Mouse (Mus musculus): ENCODE data around the gene Mbnl1. TPM values are rescaled to one million over a fixed set of nuclear protein-coding genes. Genes with fewer than 3 reads are reported as not detected.

The Mbnl1 gene
- total and polyA plus RNA-seq, 2 experiments from 2014 or later = 55.9 to 86.0 TPM

DNA sequence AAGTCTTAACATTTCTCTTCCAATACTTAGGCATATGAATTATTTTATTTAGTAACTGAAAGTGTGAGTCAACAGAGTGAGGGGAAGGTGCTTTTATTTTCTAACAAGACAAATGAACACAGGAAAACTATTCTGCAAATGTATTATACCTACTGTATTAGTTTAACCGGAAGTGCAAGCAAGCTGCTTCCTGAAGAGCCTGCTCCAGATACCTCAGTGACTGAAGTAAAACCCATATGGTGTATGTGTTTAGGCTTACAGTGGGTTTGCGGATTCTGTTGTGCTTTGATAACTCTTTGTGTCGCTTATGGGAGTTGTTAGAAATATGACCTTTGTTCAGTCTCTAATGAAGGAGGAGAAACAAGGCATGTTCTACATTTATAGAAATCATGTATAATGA, 46.7 kb downstream of the Mbnl1 start:
- ATAC-seq (ENCODE audit: low FRiP score) (no peak), DNase-seq (ENCODE audit: low spot score) (no peak)
- Histone ChIP-seq H3K36me3 (ENCODE audit: insufficient read depth, low read length) (no peaks in the 10 kb centered on the region), H3K27ac (ENCODE audit: low read depth, low read length) (no peak overlapping the region), H3K9ac (replicated peaks; ENCODE audit: low read length, poor library complexity, severe bottlenecking) (no peak overlapping the region), H3K4me1 (ENCODE audit: insufficient read depth, low read length) (no peaks in the 10 kb centered on the region), H3K27me3 (ENCODE audit: insufficient read depth, low read length) (no peaks in the 10 kb centered on the region), H3K4me2 (ENCODE audit: low read depth, low read length, poor library complexity, severe bottlenecking) (no peak overlapping the region), H3K9me3 (ENCODE audit: low read length) (no peaks in the 10 kb centered on the region), H3K4me3 (ENCODE audit: low read depth, low read length) (no peak overlapping the region)
- TF ChIP-seq CTCF (IDR thresholded peaks at IDR 0.05) = no peak
- WGBS = 90% methylated on average over 3 of the region's 3 CpGs

DNA sequence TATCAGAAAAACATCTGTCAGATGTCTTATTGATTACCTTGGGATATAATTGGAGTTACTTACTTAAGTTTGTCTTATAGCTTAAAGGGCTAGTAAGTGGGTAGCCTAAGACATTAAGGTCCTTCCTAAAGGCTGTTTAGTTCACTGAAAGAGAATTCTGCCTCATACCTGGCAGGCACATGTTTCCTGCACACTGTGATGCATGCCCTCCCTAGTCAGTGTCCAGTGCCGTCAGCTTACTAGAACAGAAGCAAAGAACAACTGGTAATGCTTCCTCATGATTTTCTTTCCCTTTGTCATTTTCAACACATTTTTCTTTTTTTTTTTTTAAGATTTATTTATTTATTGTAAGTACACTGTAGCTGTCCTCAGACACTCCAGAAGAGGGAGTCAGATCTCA, 51.5 kb downstream of the Mbnl1 start:
- Histone ChIP-seq H3K4me3 (ENCODE audit: low read depth, low read length) (no peak overlapping the region), H3K27me3 (ENCODE audit: insufficient read depth, low read length) (no peaks in the 10 kb centered on the region), H3K4me2 (ENCODE audit: low read depth, low read length, poor library complexity, severe bottlenecking) (no peak overlapping the region), H3K36me3 (ENCODE audit: insufficient read depth, low read length) (no peaks in the 10 kb centered on the region), H3K4me1 (ENCODE audit: insufficient read depth, low read length) (0 out of 2 replicates have a peak, but pooled peaks cover 4% of the 10 kb centered on the region), H3K9ac (replicated peaks; ENCODE audit: low read length, poor library complexity, severe bottlenecking) (no peak overlapping the region), H3K27ac (ENCODE audit: low read depth, low read length) (no peak overlapping the region), H3K9me3 (ENCODE audit: low read length) (no peaks in the 10 kb centered on the region)
- DNase-seq (ENCODE audit: low spot score) (no peak), ATAC-seq (ENCODE audit: low FRiP score) (no peak)
- TF ChIP-seq CTCF (IDR thresholded peaks at IDR 0.05) = no peak
- 96% methylated on average over 1 of the region's 1 CpGs for WGBS

GRCm38 (mm10) chr3:60531286-60531685, 58.7 kb downstream of the Mbnl1 start:
- Histone ChIP-seq H3K4me2 (ENCODE audit: low read depth, low read length, poor library complexity, severe bottlenecking) (peak overlapping the region; percentile 48), H3K4me3 (ENCODE audit: low read depth, low read length) (peak overlapping the region; percentile 21), H3K4me1 (ENCODE audit: insufficient read depth, low read length) (peaks cover 9% of the 10 kb centered on the region; the same call in 1 of the 2 replicates), H3K9ac (replicated peaks; ENCODE audit: low read length, poor library complexity, severe bottlenecking) (peak overlapping the region; percentile 20; the same call in 1 of the 2 replicates), H3K9me3 (ENCODE audit: low read length) (no peaks in the 10 kb centered on the region), H3K27ac (ENCODE audit: low read depth, low read length) (no peak overlapping the region), H3K27me3 (ENCODE audit: insufficient read depth, low read length) (no peaks in the 10 kb centered on the region), H3K36me3 (ENCODE audit: insufficient read depth, low read length) (no peaks in the 10 kb centered on the region)
- DNase-seq (ENCODE audit: low spot score) = no peak
- no peak for TF ChIP-seq CTCF (IDR thresholded peaks at IDR 0.05)
- 59% methylated on average over 5 of the region's 5 CpGs for WGBS
- ATAC-seq (ENCODE audit: low FRiP score) = no peak

DNA sequence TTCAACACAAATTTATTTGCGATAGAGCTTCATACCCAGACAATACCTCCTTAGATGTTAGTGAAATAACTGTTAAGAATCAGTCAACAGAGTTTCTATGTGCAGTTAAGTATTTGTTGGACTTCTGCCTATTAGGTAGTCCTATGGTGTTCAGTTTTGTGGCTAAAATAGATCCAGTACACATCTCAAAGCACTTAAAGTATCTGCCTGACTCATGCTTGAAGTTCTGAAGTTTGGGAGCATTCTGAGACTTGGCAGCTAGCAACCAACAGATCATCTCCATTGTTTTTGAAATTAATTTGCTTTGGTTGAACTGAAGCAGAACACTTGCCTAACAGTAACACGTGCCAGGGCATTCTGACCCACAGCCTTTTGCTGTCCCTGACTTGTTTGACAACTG, 59.2 kb downstream of the Mbnl1 start:
- no peak for TF ChIP-seq CTCF (IDR thresholded peaks at IDR 0.05)
- Histone ChIP-seq H3K4me2 (ENCODE audit: low read depth, low read length, poor library complexity, severe bottlenecking) (peak overlapping the region; percentile 48), H3K4me3 (ENCODE audit: low read depth, low read length) (no peak overlapping the region), H3K27ac (ENCODE audit: low read depth, low read length) (no peak overlapping the region), H3K9ac (replicated peaks; ENCODE audit: low read length, poor library complexity, severe bottlenecking) (no peak overlapping the region), H3K4me1 (ENCODE audit: insufficient read depth, low read length) (peaks cover 9% of the 10 kb centered on the region; the same call in 1 of the 2 replicates), H3K36me3 (ENCODE audit: insufficient read depth, low read length) (no peaks in the 10 kb centered on the region), H3K9me3 (ENCODE audit: low read length) (no peaks in the 10 kb centered on the region), H3K27me3 (ENCODE audit: insufficient read depth, low read length) (no peaks in the 10 kb centered on the region)
- no peak for DNase-seq (ENCODE audit: low spot score)
- WGBS = 60% methylated on average over 2 of the region's 2 CpGs
- ATAC-seq (ENCODE audit: low FRiP score) = no peak

GRCm38 (mm10) chr3:60535224-60535623, 62.6 kb downstream of the Mbnl1 start:
- DNase-seq (ENCODE audit: low spot score) (no peak), ATAC-seq (ENCODE audit: low FRiP score) (no peak)
- 43% methylated on average over 3 of the region's 3 CpGs for WGBS

GRCm38 (mm10) chr3:60537063-60537462, 64.4 kb downstream of the Mbnl1 start:
- H3K36me3 ChIP-seq (ENCODE audit: insufficient read depth, low read length) = no peaks in the 10 kb centered on the region
- WGBS = 81% methylated on average over 2 of the region's 2 CpGs
- H3K27ac ChIP-seq (ENCODE audit: low read depth, low read length) = no peak overlapping the region
- H3K27me3 ChIP-seq (ENCODE audit: insufficient read depth, low read length) = no peaks in the 10 kb centered on the region
- no peak overlapping the region for H3K9ac ChIP-seq (replicated peaks; ENCODE audit: low read length, poor library complexity, severe bottlenecking)
- DNase-seq (ENCODE audit: low spot score) (no peak), ATAC-seq (ENCODE audit: low FRiP score) (no peak)
- no peaks in the 10 kb centered on the region for H3K9me3 ChIP-seq (ENCODE audit: low read length)
- H3K4me1 ChIP-seq (ENCODE audit: insufficient read depth, low read length) = no peaks in the 10 kb centered on the region
- no peak overlapping the region for H3K4me2 ChIP-seq (ENCODE audit: low read depth, low read length, poor library complexity, severe bottlenecking)
- H3K4me3 ChIP-seq (ENCODE audit: low read depth, low read length) = no peak overlapping the region
- TF ChIP-seq CTCF (IDR thresholded peaks at IDR 0.05) = no peak

More at GRCm38 (mm10) chr3:60535224-60535623, 62.6 kb downstream of the Mbnl1 start:
- TF ChIP-seq CTCF (IDR thresholded peaks at IDR 0.05) = no peak
- Histone ChIP-seq H3K4me3 (ENCODE audit: low read depth, low read length) (no peak overlapping the region), H3K27ac (ENCODE audit: low read depth, low read length) (no peak overlapping the region), H3K4me1 (ENCODE audit: insufficient read depth, low read length) (peaks cover 5% of the 10 kb centered on the region; the same call in 1 of the 2 replicates), H3K9ac (replicated peaks; ENCODE audit: low read length, poor library complexity, severe bottlenecking) (no peak overlapping the region), H3K36me3 (ENCODE audit: insufficient read depth, low read length) (no peaks in the 10 kb centered on the region), H3K4me2 (ENCODE audit: low read depth, low read length, poor library complexity, severe bottlenecking) (no peak overlapping the region), H3K9me3 (ENCODE audit: low read length) (no peaks in the 10 kb centered on the region), H3K27me3 (ENCODE audit: insufficient read depth, low read length) (no peaks in the 10 kb centered on the region)
